Mouse (Mus musculus) T-helper 1 cell (primary cell): Measurements from ENCODE around the gene Olfr360.
"Not testable (repeated sequence)": the region's sequence is repeated elsewhere in the genome, so short reads cannot be mapped to it uniquely, and the experiment has no call there.

Experiments
- in situ Hi-C: fragments of 300-600 bp; cut with MboI, MseI; formaldehyde crosslinking; loops from one replicate; pipeline ENCODE4 v1.15.1; 2025; ENCODE audit warnings: high pct_unique_total_duplicates

The Olfr360 gene

DNA sequence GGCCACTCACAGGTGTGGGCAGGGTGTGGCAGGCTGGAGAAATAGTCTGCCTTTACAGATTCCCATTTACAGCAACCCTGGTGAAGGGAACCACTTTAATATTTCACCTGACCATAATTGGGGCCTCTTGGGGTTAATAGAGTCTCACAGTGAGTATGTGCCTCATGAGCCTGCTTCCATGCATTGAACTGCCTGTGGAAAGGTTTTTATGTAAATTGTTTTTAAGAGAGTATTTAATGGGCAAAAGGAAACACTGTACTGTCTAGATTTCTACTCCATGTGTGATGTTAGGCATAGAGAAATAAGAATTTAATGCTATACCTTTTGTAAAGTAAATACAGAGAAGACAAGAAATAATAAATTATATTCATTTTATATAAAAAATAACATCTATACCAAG lies at the start of gene Olfr360:
Olfr360 (plus strand) TSS at position 301 of the 400 bp plus-strand sequence.
- in situ Hi-C loops: no loop called here

DNA sequence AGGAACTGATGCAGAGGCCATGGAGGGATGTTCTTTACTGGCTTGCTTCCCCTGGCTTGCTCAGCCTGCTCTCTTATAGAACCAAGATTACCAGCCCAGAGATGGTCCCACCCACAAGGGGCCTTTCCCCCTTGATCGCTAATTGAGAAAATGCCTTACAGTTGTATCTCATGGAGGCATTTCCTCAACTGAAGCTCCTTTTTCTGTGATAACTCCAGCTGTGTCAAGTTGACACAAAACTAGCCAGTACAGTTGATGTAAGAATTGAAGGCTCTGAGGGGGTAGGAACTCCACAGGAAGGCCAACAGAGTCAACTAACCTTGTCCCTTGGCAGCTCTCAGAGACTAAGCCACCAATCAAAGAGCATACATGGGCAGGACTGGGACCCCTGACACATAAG lies 23.6 kb downstream of the Olfr360 start, which contains the start of gene Olfr361:
Olfr361 (minus strand) TSS at position 101 of the 400 bp plus-strand sequence.
- in situ Hi-C loops: not testable (repeated sequence)

DNA sequence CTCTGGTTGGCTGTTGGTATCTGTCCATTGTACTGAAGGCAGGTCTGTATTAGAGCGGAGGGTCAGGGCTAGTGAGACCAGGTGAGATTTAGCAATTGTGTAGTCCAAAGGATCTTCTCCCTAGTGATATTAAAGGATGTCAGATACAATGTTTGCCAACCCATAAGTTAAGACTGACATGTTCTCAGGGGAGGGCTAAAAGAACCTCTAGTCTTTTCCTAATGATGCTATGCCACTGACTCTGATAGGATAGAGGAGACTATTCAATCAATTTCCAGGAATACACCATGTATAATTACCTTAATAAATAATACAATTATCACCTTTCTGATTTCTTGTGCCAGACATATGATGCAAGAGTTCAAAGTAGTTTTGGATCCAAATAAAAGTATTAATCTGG lies 52.3 kb downstream of the Olfr360 start, which contains the start of gene Olfr362:
Olfr362 (minus strand) TSS at position 101 of the 400 bp plus-strand sequence.
- in situ Hi-C loops: no loop called here
